ENCODE assay signal across 9 mouse cellular contexts in genomic region chr4:119218169-119218568, GRCm38 (mm10). TPM values are rescaled to one million over a fixed set of nuclear protein-coding genes. Genes with fewer than 3 reads are reported as not detected.
DNase-seq lines count a peak whose midpoint lies in the region; ATAC-seq and TF ChIP-seq lines count a peak whose summit lies in the region.
"Had no signal": no experiment of that assay in that cellular context is flagged by ENCODE, and none has a peak within 500 bp of the region (broad histone marks: within the 10 kb centered on the region; RNA-seq: fewer than 3 reads in every experiment).

TSS of gene Tmem269 (minus strand) at chr4:119218217.

- no peak for ATAC-seq in hindbrain, embryonic 13.5 days (ENCODE audit: low FRiP score)
- 0 out of 2 replicates have a peak, but pooled peaks have one; percentile 19 for ATAC-seq in neural tube, embryonic 14.5 days (ENCODE audit: low read depth)
- no peak for ATAC-seq in neural tube, embryonic 15.5 days (ENCODE audit: low FRiP score)
- ATAC-seq in hindbrain, embryonic 12.5 days (ENCODE audit: low FRiP score): no peak

- no peaks in the 10 kb centered on the region for H3K9me3 ChIP-seq in hindbrain, embryonic 10.5 days
- no peaks in the 10 kb centered on the region for H3K9me3 ChIP-seq in hindbrain, embryonic 13.5 days
- H3K9me3 ChIP-seq in neural tube, embryonic 14.5 days (ENCODE audit: control insufficient read depth, low read length): no peaks in the 10 kb centered on the region
- H3K9me3 ChIP-seq in neural tube, embryonic 15.5 days (replicated peaks): no peaks in the 10 kb centered on the region
- no peaks in the 10 kb centered on the region for H3K9me3 ChIP-seq in hindbrain, embryonic 12.5 days (replicated peaks)

- H3K4me2 ChIP-seq in hindbrain, embryonic 13.5 days: no peak within 1 kb of the TSS
- no peak within 1 kb of the TSS for H3K4me2 ChIP-seq in neural tube, embryonic 14.5 days (ENCODE audit: low read depth, low read length)
- no peak within 1 kb of the TSS for H3K4me2 ChIP-seq in neural tube, embryonic 15.5 days
- H3K4me2 ChIP-seq in hindbrain, embryonic 12.5 days (replicated peaks): no peak within 1 kb of the TSS

- TF ChIP-seq CTCF in gastrocnemius, adult 2 months (IDR thresholded peaks at IDR 0.05): no peak

- no peak within 1 kb of the TSS; the same call in 1 of the 2 replicates for H3K9ac ChIP-seq in hindbrain, embryonic 13.5 days
- no peak within 1 kb of the TSS for H3K9ac ChIP-seq in neural tube, embryonic 14.5 days (replicated peaks; ENCODE audit: low read depth, low read length)
- no peak within 1 kb of the TSS for H3K9ac ChIP-seq in neural tube, embryonic 15.5 days (replicated peaks)
- H3K9ac ChIP-seq in hindbrain, embryonic 12.5 days: 0 out of 2 replicates have a peak within 1 kb of the TSS, but pooled peaks have one; percentile 13

- H3K4me1 ChIP-seq in hindbrain, embryonic 10.5 days (replicated peaks): peaks cover 12% of the 10 kb centered on the region
- H3K4me1 ChIP-seq in hindbrain, embryonic 13.5 days (replicated peaks): 0 out of 2 replicates have a peak, but pooled peaks cover 9% of the 10 kb centered on the region
- H3K4me1 ChIP-seq in neural tube, embryonic 14.5 days (ENCODE audit: control insufficient read depth, insufficient read depth, low read length): no peaks in the 10 kb centered on the region
- H3K4me1 ChIP-seq in neural tube, embryonic 15.5 days: no peaks in the 10 kb centered on the region; the same call in 1 of the 2 replicates
- peaks cover 5% of the 10 kb centered on the region; the same call in 1 of the 2 replicates for H3K4me1 ChIP-seq in hindbrain, embryonic 12.5 days

- 12% methylated on average over 11 of the region's 11 CpGs for WGBS in hindbrain, embryonic 10.5 days
- WGBS in hindbrain, embryonic 13.5 days: 13% methylated on average over 11 of the region's 11 CpGs
- WGBS in neural tube, embryonic 14.5 days: 19% methylated on average over 11 of the region's 11 CpGs
- WGBS in neural tube, embryonic 15.5 days: 12% methylated on average over 11 of the region's 11 CpGs
- WGBS in hindbrain, embryonic 12.5 days: 9% methylated on average over 11 of the region's 11 CpGs

- peaks cover 7% of the 10 kb centered on the region; the same call in 1 of the 2 replicates for H3K36me3 ChIP-seq in hindbrain, embryonic 10.5 days
- peaks cover 4% of the 10 kb centered on the region for H3K36me3 ChIP-seq in hindbrain, embryonic 13.5 days
- H3K36me3 ChIP-seq in neural tube, embryonic 14.5 days (ENCODE audit: control insufficient read depth, insufficient read depth, low read length): no peaks in the 10 kb centered on the region
- H3K36me3 ChIP-seq in neural tube, embryonic 15.5 days: no peaks in the 10 kb centered on the region
- H3K36me3 ChIP-seq in hindbrain, embryonic 12.5 days: peaks cover 6% of the 10 kb centered on the region

- H3K4me3 ChIP-seq in hindbrain, embryonic 10.5 days: no peak within 1 kb of the TSS
- H3K4me3 ChIP-seq in hindbrain, embryonic 13.5 days: no peak within 1 kb of the TSS
- H3K4me3 ChIP-seq in neural tube, embryonic 14.5 days (ENCODE audit: low read depth, low read length): no peak within 1 kb of the TSS
- no peak within 1 kb of the TSS for H3K4me3 ChIP-seq in neural tube, embryonic 15.5 days (replicated peaks)
- no peak within 1 kb of the TSS for H3K4me3 ChIP-seq in hindbrain, embryonic 12.5 days
- H3K4me3 ChIP-seq in gastrocnemius, adult 2 months: no peak within 1 kb of the TSS

- DNase-seq in hindbrain, embryonic 10.5 days (ENCODE audit: low spot score): peak; percentile 17
- DNase-seq in yolk sac, embryonic 10.5 days (ENCODE audit: low spot score): peak; percentile 20
- DNase-seq in adrenal gland, adult 8-10 months: no peak
- DNase-seq in gastrocnemius, adult 2 months: no peak
- DNase-seq: heart, postnatal 10 days had no signal

- H3K27me3 ChIP-seq in hindbrain, embryonic 10.5 days (ENCODE audit: insufficient read depth, poor library complexity, severe bottlenecking): no peaks in the 10 kb centered on the region
- H3K27me3 ChIP-seq in hindbrain, embryonic 13.5 days: no peaks in the 10 kb centered on the region
- no peaks in the 10 kb centered on the region for H3K27me3 ChIP-seq in neural tube, embryonic 14.5 days (ENCODE audit: control insufficient read depth, insufficient read depth, low read length)
- H3K27me3 ChIP-seq in neural tube, embryonic 15.5 days (replicated peaks): 0 out of 2 replicates have a peak, but pooled peaks cover 3% of the 10 kb centered on the region
- H3K27me3 ChIP-seq in hindbrain, embryonic 12.5 days: no peaks in the 10 kb centered on the region

- intact Hi-C loops in gastrocnemius, adult 2 months (cut with DNase I): no loop called here

- H3K27ac ChIP-seq in hindbrain, embryonic 10.5 days: 0 out of 2 replicates have a peak within 1 kb of the TSS, but pooled peaks have one; percentile 16
- no peak within 1 kb of the TSS for H3K27ac ChIP-seq in hindbrain, embryonic 13.5 days
- H3K27ac ChIP-seq in neural tube, embryonic 14.5 days (ENCODE audit: low read depth, low read length): no peak within 1 kb of the TSS
- H3K27ac ChIP-seq in neural tube, embryonic 15.5 days (replicated peaks): no peak within 1 kb of the TSS
- no peak within 1 kb of the TSS for H3K27ac ChIP-seq in hindbrain, embryonic 12.5 days
- H3K27ac ChIP-seq in gastrocnemius, adult 2 months: no peak within 1 kb of the TSS

RNA-seq across cellular contexts. Expression of gene Tmem269, which starts in this region (rescaled TPM):
- 0.25 TPM in 1 of 2 replicates, not detected in the other for polyA plus RNA-seq in hindbrain, embryonic 10.5 days (2016; fragmentation: Nextera tagmentation; extraction: Ambion mirVana)
- 0.39 and 0.43 TPM in 2 replicates for polyA plus RNA-seq in hindbrain, embryonic 13.5 days (2015; fragmentation: Nextera tagmentation; extraction: Ambion mirVana)
- polyA plus RNA-seq in neural tube, embryonic 14.5 days (2014; fragmentation: Nextera tagmentation; extraction: Ambion mirVana): 0.78 TPM in 1 of 2 replicates, not detected in the other
- 0.29 and 0.54 TPM in 2 replicates for polyA plus RNA-seq in neural tube, embryonic 15.5 days (2015; fragmentation: Nextera tagmentation; extraction: Ambion mirVana)
- polyA plus RNA-seq in hindbrain, embryonic 12.5 days (2016; fragmentation: Nextera tagmentation; extraction: Ambion mirVana): 0.28 TPM in 1 of 2 replicates, not detected in the other
- under 1 TPM in 2 of 4 experiments, not detected in 2; 0.30 to 0.62 TPM for total RNA-seq in adrenal gland, adult 8-10 months (2022)
- not detected for total RNA-seq in gastrocnemius, adult 2 months (2021)
- total RNA-seq: heart, postnatal 10 days had no signal

Comparison
In these comparisons a context has a peak if more than half of its experiments do, and no peak if none do; other contexts are left out.
1. Peak in DNase-seq and H3K27ac ChIP-seq in hindbrain, embryonic 10.5 days; RNA of the gene not detected or under 1 TPM.
2. Peak in ATAC-seq in neural tube, embryonic 14.5 days; RNA of the gene not detected or under 1 TPM.